Mouse (Mus musculus) gastrocnemius, postnatal 14 days (tissue): ENCODE measurements around the gene Mtif3. TPM values are rescaled to one million over a fixed set of nuclear protein-coding genes. Genes with fewer than 3 reads are reported as not detected.
"Not testable (repeated sequence)": the region's sequence is repeated elsewhere in the genome, so short reads cannot be mapped to it uniquely, and the experiment has no call there.

Source experiments
- DNase-seq: peaks from one replicate; pipeline ENCODE4 v3.0.0; 2021; ENCODE audit warnings: mixed read lengths
- intact Hi-C: fragments of 180-260 bp; cut with DNase I; formaldehyde crosslinking; loops from one replicate; pipeline ENCODE4 v1.15.1; 2025; ENCODE audit warnings: low total_unique reads
- total RNA-seq, 2 experiments: library from RNA; stranded (reverse); gene quantifications; 2 replicates each; pipeline ENCODE4 v1.2.3; 2021

Gene Mtif3
- total RNA-seq, 2 experiments from 2014 or later, result 21.8 to 24.3 TPM

DNA sequence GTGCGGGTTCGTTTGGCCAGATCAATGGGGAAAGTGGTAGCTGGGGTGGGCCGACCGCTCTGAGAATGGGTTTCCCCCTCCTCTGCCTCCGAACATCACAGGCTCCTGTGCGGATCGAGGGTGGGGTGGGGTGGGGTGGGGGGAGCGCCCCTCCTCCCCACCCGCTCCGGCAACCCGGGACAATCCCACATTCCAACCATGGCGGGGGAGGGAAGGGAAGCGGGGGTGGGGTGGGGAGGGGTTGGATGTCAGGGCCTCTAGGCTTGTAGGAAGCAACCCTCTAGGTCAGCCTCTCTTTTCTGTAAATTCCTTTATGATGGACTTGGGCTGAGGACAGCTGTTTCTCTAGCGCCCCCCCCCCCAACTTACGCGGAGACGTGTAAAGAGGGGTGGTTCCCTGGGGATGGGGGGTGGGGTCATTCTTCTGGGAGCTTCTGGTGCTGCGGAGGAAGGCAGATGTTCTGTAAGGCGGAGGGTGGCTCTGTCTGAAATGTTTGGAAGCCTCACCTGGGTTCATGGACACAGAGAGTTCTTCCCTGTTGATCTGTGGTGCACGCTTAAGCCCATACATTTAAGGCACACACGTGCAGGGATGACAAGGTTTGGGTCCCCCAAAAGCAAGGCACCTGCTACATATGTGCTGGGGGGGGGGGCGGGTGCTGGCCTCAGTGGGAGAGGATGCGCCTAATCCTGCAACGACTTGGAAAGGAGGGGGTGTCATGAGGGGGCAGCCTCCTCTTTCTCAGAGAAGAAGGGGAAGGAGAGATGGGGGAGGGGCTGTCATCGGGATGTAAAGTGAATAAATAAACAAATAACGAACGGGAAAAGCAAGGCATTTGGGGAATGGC lies 43.1 kb downstream of the Mtif3 start:
- intact Hi-C loops, result no loop called here
- no peak for DNase-seq

- no peak for DNase-seq
- intact Hi-C loops, result no loop called here
These were observed 43.7 kb downstream of the Mtif3 start for GRCm38 (mm10) chr5:146919874-146920273.

DNA sequence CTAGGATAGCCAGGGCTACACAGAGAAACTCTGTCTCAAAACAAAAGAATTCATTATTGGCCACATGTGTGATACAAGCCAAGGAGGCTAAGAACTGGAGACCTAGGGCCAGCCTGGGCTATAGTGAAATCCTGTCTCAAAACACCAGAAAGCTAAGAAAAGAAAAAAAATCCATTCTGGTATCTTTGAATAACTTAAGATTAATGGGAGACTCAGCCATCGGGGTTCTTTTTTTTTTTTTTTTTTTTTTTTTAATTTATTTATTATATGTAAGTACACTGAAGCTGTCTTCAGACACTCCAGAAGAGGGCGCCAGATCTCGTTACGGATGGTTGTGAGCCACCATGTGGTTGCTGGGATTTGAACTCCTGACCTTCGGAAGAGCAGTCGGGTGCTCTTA lies 46.2 kb downstream of the Mtif3 start:
- intact Hi-C loops, DNase-seq: not testable (repeated sequence)

GRCm38 (mm10) chr5:146916806-146917205 lies 46.8 kb downstream of the Mtif3 start:
- intact Hi-C loops, result no loop called here
- no peak for DNase-seq

- intact Hi-C loops, result no loop called here
- DNase-seq, result no peak
These were observed 47.3 kb downstream of the Mtif3 start for GRCm38 (mm10) chr5:146916273-146916672.

DNA sequence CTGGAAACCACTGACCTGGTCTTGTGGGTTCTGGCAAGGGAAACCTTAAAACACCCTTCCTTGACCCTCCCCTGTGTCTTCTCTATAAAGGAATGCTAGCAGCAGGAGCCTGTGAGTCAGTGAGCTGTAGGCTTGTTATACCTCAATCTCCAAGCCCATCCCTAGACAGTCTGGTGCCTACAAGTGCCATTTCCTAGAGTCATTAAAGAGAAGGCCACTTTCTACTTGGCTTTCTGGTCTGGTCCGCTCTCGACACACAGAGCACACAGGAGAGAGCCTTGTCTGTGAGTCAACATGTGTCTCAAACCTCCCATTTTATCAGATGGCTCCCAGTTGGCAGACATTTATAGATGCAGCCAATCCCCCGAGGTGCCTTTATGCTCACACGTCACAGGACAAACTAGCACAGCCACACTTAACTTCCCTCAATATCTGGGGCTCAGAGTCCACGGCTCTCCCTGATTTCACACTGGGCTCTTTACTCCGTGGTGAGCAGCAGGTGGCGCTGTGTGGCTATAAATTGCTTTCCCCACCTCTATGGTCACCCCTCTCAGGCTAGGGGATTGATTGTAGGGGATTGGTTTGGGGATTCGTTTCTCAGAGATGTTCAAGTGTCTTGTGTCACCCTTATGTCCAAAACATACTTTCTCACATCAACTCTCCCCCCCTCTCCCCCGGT lies 49.4 kb downstream of the Mtif3 start:
- intact Hi-C loops, result loop anchor here (5.0 kb wide), 1 partner anchor 313 kb away; no protein-coding TSS in a partner anchor

DNA sequence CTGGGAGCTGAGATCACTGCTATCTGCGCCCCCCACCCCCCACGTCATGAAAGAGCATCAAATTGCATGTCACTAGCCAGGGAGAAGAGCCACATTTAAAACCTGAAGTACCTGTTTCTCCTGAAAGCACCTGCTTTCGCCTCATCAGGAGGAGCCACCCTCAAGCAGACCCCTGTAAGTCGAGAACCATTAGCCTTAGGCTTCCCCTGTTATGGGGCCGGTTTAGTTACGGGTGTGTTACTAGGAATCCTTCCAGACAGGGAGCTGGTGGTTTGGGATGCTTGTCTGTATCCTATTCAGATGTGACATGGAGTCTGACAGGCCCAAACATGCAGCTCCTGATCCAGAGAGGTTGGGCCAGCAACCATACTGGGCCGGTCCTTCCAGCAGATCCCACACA lies 50.2 kb downstream of the Mtif3 start:
- intact Hi-C loops, result loop anchor here (2.0 to 5.0 kb wide), 2 partner anchors 314 to 405 kb away; no protein-coding TSS in a partner anchor
- no peak for DNase-seq

More for the DNA sequence above, 49.4 kb downstream of the Mtif3 start:
- DNase-seq, result peak; percentile 55

DNA sequence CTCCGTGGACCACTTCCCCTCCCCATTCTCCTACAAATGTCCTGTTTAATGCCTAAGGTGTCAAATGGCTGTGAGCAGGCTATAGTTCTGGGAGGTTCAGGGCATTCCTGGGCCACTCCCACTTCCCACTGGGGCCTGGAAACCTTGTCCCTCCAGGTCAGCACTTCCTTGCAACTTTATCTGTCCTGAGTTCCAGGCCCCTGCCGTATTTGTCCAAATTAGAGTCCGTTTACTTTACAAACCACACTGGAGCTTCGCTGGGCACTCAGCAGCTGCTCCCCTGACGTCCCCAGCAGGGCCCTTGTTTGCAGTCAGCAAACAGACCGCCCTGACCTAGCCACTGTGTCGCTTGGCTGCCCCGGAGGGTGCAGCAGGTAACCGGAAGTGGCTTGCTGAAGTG lies 51.4 kb downstream of the Mtif3 start:
- no peak for DNase-seq
- intact Hi-C loops, result loop anchor here (2.0 to 5.0 kb wide), 2 partner anchors 315 to 407 kb away; no protein-coding TSS in a partner anchor

DNA sequence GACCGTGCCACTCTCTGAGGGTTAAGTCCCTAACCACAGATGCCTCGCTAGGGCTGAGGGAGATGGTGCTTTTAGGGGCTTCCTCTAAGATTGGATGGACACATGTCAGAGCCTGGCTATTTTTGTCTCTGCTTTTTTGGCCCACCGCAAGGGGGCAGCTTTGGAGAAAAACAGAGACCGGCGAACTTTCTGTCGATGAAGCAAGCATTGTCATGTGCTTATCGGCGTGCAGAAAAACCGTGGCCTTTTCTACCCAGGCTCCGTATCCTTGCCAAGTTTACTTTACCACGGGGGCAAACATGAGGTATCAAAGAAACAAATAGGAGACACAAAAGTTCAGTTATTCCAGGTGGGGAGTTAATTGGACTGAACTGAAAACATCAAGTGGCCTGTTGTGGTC lies 55.0 kb downstream of the Mtif3 start:
- intact Hi-C loops, result loop anchor here (10.0 kb wide), 1 partner anchor 234 kb away; no protein-coding TSS in a partner anchor
- DNase-seq, result no peak

DNA sequence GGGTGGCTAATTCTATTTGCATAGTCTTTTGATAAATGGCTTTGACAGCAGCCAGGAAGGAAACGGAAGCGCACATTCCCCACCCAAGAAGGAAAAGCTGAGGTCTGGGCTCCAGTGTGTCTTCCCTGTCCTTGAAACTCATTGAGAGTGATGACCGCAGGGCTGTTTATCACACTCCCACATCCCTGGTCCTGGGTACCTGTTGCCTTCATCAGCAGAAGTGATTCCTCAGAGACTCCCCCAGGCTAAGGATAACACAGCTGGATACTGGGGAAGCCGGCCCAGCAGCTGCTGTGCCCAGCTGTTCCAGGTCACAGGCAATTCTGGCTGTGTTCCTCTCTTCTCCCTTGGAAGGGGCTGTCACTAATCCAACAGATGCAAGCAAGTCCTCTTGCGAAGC lies 56.1 kb downstream of the Mtif3 start:
- intact Hi-C loops, result loop anchor here (10.0 kb wide), 1 partner anchor 233 kb away; no protein-coding TSS in a partner anchor
- no peak for DNase-seq

DNA sequence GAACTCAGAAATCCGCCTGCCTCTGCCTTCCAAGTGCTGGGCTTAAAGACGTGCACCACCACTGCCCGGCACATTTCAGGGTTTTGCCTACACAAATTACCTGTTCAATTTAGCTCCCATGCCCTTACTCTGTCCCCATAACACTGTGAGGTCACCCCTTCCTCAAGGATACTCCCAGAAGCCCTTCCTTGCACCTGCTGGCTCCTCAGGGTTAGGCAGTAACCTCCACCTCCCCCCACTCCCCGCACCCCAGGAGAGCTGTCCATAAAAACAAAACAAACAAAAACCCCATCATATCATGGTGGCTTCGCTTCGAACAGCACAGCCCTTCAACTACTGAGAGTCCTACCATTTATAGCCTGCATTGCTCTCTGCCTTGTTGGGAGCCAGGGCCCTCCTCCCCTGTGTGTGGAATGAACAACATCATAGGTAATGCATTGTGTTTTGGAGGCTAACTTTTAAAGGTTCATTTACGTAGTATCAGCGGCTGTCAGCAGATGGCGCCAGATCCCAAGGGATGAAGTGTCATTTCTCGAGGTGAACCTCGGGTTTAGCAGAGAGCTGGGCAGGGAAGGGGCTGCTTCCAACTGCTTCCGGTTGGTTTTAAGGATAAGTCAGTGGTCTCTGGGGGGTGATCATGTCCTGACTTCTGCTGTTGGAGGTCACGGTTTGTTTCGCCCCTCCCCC lies 58.0 kb downstream of the Mtif3 start:
- intact Hi-C loops, result loop anchor here (10.0 kb wide), 1 partner anchor 231 kb away; no protein-coding TSS in a partner anchor
- peak; percentile 63 for DNase-seq

GRCm38 (mm10) chr5:146904404-146904803 lies 59.2 kb downstream of the Mtif3 start:
- peak; percentile 66 for DNase-seq
- intact Hi-C loops, result loop anchor here (10.0 kb wide), 1 partner anchor 230 kb away; no protein-coding TSS in a partner anchor

Other genes with a start within 250 kb of the Mtif3 start
- 10 to 100 TPM; 13.8 to 15.7 TPM for gene Usp12, start 168.8 kb downstream of the Mtif3 start, total RNA-seq
- gene Rpl21, start 130.9 kb downstream of the Mtif3 start, total RNA-seq, result 100 to 1,000 TPM; 184 to 212 TPM
- gene Rasl11a, start 118.7 kb downstream of the Mtif3 start, total RNA-seq, result 1 to 10 TPM; 3.0 to 3.4 TPM
- gene Gtf3a, start 15.1 kb downstream of the Mtif3 start, total RNA-seq, result 10 to 100 TPM; 22.1 to 25.1 TPM
- 1 to 10 TPM; 5.6 to 5.9 TPM for gene Lnx2, start 112.8 kb upstream of the Mtif3 start, total RNA-seq
- gene Polr1d, start 113.2 kb upstream of the Mtif3 start, total RNA-seq, result 10 to 100 TPM; 87.1 to 94.8 TPM
- gene Gsx1, start 224.9 kb upstream of the Mtif3 start, total RNA-seq, result not detected